Mouse (Mus musculus) adrenal gland (tissue): ENCODE results near the gene Defb48.

Experiments
- intact Hi-C: fragments of 180-260 bp; cut with DNase I; formaldehyde crosslinking; loops from one replicate; pipeline ENCODE4 v1.15.1; 2025
- long read RNA-seq, 2 experiments: library from polyadenylated mRNA; unstranded; transcript quantifications; one replicate each; pipeline ENCODE4 v2.0.0; 2020; ENCODE audit warnings: borderline replicate concordance in 1 of 2; ENCODE audit not compliant: insufficient replicate concordance in 1 of 2

The Defb48 gene
- long read RNA-seq, experiment 1 = 0 reads
- long read RNA-seq, experiment 2 = 0 reads

- intact Hi-C loops = no loop called here
These were observed at the start of gene Defb48 for GRCm38 (mm10) chr14:62984410-62984809. TSS of gene Defb48 (minus strand) at chr14:62984510.

DNA sequence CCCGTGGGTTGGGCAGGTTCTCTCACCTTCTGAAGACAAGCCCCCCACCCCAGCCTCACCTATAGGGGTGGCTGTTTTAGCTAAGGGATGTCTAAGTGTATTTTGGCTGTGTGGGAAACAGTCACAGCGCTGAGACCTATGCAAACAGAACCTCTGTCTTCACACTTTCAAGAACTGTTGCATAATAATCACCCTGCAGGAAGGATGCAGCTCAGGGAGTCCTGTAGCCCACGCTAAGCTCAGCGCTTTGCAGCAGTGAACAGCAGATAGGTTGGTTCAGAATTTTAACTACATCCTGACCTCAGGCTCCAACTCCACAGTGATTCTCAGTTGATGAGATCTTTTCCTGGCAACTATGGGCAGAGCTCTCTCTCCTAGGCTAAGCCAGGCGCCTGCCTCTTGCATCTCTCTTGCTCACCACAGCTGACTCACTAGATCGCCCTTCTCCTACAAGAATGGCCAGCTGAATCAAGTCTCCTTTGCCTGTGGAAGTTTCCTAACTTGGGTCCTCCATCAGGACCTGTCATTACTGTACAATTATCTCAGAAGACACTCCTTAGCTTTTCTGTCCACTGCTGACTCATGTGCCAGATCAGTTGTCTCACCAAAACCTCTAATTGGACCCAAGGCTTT lies 36.3 kb upstream of the Defb48 start:
- intact Hi-C loops = no loop called here

- intact Hi-C loops = no loop called here
These were observed 30.4 kb upstream of the Defb48 start for GRCm38 (mm10) chr14:63014667-63015066.

GRCm38 (mm10) chr14:63013082-63013481 lies 28.8 kb upstream of the Defb48 start:
- intact Hi-C loops = no loop called here

DNA sequence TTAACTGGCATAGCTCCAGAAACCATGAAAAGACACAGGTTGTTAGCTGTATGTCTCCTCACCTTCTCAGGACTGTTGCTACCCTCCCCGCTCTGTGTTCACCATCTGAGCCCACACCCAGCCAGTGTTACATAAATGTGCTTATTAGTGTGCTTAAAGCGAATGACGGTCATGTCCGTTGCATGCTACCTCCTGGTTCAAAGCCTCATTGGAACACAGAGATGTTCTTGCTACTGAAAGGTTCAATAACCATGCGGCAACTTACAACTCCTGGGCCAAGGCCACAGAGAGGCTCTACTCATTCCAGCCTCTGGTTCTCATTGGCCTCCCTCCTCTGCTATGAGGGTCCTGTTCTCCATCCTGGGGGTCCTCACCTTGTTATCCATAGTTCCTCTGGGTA lies 27.2 kb upstream of the Defb48 start, which contains the start of gene Defb43:
Gene Defb43, plus strand, starts transcription at position 301 of the 400 bp plus-strand sequence.
- intact Hi-C loops = no loop called here

DNA sequence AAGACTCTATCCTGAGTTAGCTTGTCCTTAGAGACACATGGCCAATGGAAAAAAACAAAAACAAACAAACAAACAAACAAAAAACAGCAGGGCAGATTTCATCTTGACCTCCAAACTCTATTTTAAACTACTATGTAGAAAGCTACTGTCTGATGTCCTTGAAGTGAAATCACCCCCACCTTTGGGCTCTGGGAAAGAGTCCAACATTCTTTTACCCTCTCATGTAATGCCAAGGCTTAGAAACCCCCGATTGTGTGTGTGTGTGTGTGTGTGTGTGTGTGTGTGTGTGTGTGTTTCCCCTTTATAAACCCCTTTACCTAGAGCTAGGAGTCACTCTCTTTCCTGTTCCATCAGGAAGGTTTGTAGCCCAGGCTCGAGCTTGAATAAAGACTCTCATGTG lies 18.3 kb upstream of the Defb48 start:
- intact Hi-C loops = no loop called here

DNA sequence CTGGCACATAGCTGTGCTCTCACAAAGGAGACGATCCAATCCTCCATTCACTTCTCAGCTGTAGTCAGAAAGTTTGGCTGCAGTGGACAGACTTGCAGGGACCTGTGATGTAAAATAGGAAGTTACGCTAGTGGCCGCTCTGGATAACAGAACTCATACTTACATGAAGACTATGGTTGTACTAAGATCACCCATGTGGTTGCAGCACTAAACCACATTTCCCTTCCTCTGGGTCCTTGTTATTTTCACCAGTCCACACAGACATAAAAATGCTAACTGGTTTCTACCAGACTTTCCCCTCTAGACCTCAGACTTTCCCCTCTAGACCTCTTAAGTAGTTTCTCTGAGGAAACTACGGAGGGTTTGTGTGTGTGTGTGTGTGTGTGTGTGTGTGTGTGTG lies 14.7 kb upstream of the Defb48 start:
- intact Hi-C loops = no loop called here

DNA sequence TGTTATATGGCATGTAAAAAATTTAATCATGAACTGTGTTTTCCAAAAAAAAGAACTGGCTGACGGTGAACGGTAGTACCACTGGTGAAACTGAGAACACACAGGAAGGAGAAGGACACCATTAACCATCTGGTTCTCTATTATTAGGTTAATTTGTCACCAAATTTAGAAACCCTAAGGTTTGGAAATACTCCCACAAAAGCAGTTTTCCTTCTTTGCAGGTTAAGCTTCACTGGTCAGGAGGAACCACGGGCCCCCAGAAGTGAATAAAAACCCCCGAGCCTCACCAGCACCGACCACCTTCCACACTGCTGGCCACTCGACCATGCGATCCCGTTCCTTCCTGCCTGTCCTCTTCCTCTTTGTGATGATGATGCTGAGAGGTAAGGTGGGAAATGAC lies 13.5 kb upstream of the Defb48 start, which contains the start of gene Defb47:
Gene Defb47, plus strand, starts transcription at position 301 of the 400 bp plus-strand sequence.
- intact Hi-C loops = no loop called here

DNA sequence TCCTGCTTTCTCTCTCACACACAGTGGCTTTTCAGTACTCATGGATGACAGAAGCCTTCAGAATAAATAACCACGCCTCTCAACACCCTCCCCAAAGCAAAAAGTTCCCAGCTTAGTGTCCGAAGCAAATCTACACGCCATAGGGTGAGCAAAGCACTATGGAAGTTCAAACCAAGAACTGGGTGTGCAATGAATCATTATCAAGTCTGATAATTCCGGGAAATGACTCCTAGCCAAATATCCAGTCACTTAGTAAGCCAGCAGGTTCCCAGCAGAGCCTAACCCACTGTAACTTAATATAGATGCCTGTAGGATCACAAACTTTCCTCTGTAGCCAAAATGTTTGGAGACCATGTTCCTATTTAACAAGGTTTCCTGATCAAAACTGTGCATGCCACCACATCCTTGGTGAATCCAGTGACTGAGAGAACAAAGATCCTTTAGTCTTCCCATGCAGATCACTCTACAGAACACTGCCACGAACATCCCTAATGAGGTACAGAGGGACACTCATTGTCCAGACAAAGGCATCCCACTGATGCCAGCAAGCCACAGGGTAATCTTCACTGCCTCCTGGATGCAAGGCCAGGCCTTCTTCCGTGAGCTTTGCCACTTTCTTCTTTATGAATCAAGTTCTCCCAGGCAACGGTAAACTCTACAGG lies 7.7 kb upstream of the Defb48 start:
- intact Hi-C loops = no loop called here

GRCm38 (mm10) chr14:62991271-62991670 lies 7.0 kb upstream of the Defb48 start:
- intact Hi-C loops = no loop called here

DNA sequence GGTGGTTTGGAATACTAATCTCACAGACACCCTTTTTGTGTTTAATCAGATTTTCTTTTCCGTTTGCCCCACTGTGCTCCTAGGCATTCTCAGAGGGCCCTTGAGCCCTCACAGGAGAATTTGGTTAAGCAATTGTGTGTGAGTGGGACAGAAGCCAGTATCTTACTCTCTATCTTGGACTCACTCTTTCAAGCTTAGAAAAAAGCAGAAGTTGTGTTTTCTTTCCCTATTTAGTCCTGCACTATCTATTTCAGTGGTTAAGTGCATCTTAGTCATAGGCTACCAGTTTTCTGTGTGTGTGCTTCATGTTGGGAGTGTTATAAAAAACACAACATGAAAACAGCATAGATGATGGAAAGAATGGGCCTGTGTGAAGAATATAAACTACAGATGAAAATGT lies 4.5 kb downstream of the Defb48 start:
- intact Hi-C loops = no loop called here

DNA sequence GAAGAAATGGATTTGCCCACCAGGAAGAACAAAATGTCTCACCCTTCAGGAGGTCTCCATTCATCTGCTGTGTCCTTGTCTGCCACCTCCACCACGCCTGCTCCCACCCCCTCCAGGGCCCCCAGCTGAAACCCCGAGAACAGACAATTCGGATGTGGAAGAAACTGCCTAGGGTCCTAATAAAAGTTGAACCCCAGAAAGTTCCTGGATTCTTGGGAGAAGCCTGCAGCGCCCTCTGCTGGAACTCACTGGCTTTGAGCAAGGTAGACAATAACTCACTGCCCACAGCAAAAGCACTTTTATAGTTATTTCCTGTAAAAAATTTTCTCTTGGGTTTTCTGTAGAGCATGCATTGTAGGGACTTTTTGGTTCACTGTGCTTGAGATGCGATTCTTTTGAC lies 9.3 kb downstream of the Defb48 start:
- intact Hi-C loops = no loop called here

- intact Hi-C loops = no loop called here
These were observed 18.3 kb downstream of the Defb48 start for GRCm38 (mm10) chr14:62965811-62966520.

- intact Hi-C loops = no loop called here
These were observed 19.0 kb downstream of the Defb48 start for GRCm38 (mm10) chr14:62965342-62965741.

GRCm38 (mm10) chr14:62963632-62964031 lies 20.7 kb downstream of the Defb48 start:
- intact Hi-C loops = no loop called here

DNA sequence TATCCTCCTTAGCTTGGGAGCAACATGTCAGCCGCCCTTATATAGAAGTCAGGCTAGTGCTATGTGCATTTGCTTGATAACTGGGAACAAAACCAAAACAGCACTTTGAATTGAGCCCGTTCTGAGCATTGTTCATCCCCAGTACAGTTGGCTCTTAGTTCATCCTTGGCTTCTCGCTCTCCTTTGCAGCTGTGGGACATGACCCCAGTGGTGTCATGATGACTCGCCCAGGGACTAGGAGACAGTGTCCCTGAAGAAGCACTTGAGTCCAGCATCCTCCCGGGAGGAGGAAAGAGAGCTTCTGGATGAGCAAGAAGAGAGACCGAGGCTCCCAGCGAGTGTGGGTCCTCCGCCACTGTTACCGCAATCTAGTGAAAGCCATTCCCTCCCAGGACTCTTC lies 28.2 kb downstream of the Defb48 start:
- intact Hi-C loops = no loop called here

DNA sequence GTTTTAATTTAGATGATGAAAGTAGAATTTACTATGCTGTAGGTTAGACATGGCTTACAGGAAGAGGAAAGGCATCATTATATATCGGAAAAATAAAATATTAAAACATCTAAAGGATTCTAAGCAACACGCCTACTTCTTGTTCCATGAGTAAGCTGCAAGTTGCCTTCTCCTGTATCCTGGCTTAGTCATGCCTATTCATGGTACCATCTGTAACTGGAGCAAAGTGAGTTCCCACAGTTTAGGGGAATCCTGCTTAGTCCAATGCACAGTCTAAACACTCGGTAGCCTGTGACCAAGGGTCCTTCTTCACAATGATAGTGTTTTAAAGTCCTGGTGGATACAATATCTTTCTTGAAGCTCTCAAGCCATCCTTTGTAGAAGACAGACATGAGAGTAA lies 37.5 kb downstream of the Defb48 start:
- intact Hi-C loops = loop anchor here (10.0 kb wide), 1 partner anchor 252 kb away; no protein-coding TSS in a partner anchor

GRCm38 (mm10) chr14:62940383-62941074 lies 43.8 kb downstream of the Defb48 start:
- intact Hi-C loops = loop anchor here (10.0 kb wide), 1 partner anchor 246 kb away; no protein-coding TSS in a partner anchor

DNA sequence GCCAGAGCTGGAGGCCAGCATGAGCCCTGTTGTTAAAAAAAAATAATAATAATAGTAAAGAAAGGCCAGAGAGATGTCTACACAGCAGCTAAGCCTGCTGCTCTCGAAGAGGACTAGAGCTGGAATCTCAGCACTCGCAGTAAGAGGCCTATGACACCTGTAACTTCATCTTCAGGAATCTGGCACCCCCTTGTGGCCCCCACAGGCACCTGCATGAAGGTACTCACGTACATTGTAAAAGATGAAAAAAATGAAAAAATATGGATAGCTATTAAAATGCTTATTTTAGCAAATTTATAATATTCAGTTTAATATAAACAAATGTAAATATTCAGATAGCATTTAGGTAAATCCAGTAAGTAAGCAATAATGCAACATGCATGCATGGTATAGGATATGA lies 44.9 kb downstream of the Defb48 start:
- intact Hi-C loops = loop anchor here (5.0 kb wide), 1 partner anchor 102 kb away; the partner anchor contains the start of gene Wdfy2

GRCm38 (mm10) chr14:62937675-62938074 lies 46.6 kb downstream of the Defb48 start:
- intact Hi-C loops = loop anchor here (2.0 to 5.0 kb wide), 2 partner anchors 59 to 100 kb away; partner anchors contain the start of gene Wdfy2
